Mouse (Mus musculus) right cerebral cortex, postnatal 10 days (tissue): ENCODE results near the gene Mettl25.

Experiments used
- DNase-seq, 2 experiments: peaks; one replicate each; pipeline ENCODE4 v3.0.0; 2021; ENCODE audit warnings: low spot score in 2 of 2

The Mettl25 gene

GRCm38 (mm10) chr10:105840928-105841888 is at the start of gene Mettl25, which contains the start of gene Ccdc59:
Gene Mettl25, minus strand, starts transcription at chr10:105841380.
Gene Ccdc59, plus strand, starts transcription at chr10:105841067.
- peak; percentile 98 for DNase-seq

- DNase-seq: peak in 1 of 2 experiments; percentile 44
These were observed 26.1 kb upstream of the Mettl25 start for GRCm38 (mm10) chr10:105867312-105867711.

- no peak for DNase-seq
These were observed 10.0 kb upstream of the Mettl25 start for GRCm38 (mm10) chr10:105851136-105851535.

GRCm38 (mm10) chr10:105850286-105850685 is 9.1 kb upstream of the Mettl25 start:
- no peak for DNase-seq

GRCm38 (mm10) chr10:105842574-105842973 is 1.4 kb upstream of the Mettl25 start:
- DNase-seq: no peak

GRCm38 (mm10) chr10:105834627-105835228 is 6.5 kb downstream of the Mettl25 start:
- peak in 1 of 2 experiments; percentile 52 for DNase-seq

GRCm38 (mm10) chr10:105806259-105807010 is 34.7 kb downstream of the Mettl25 start:
- no peak for DNase-seq

GRCm38 (mm10) chr10:105803461-105803860 is 37.7 kb downstream of the Mettl25 start:
- no peak for DNase-seq

- DNase-seq: no peak
These were observed 39.0 kb downstream of the Mettl25 start for GRCm38 (mm10) chr10:105802132-105802531.

GRCm38 (mm10) chr10:105801147-105801546 is 40.0 kb downstream of the Mettl25 start:
- no peak for DNase-seq

GRCm38 (mm10) chr10:105797250-105797924 is 43.8 kb downstream of the Mettl25 start:
- no peak for DNase-seq

GRCm38 (mm10) chr10:105793776-105794552 is 47.2 kb downstream of the Mettl25 start:
- DNase-seq: no peak

- peak; percentile 85 to 87 for DNase-seq
These were observed 52.3 kb downstream of the Mettl25 start for GRCm38 (mm10) chr10:105788744-105789486.

GRCm38 (mm10) chr10:105783766-105784165 is 57.4 kb downstream of the Mettl25 start:
- DNase-seq: peak; percentile 62 to 66

- peak; percentile 89 for DNase-seq
These were observed 66.8 kb downstream of the Mettl25 start for GRCm38 (mm10) chr10:105774382-105774781.

GRCm38 (mm10) chr10:105772821-105773302 is 68.3 kb downstream of the Mettl25 start:
- DNase-seq: no peak

- DNase-seq: no peak
These were observed 77.2 kb downstream of the Mettl25 start for GRCm38 (mm10) chr10:105763959-105764358.

- DNase-seq: no peak
These were observed 80.7 kb downstream of the Mettl25 start for GRCm38 (mm10) chr10:105760460-105760859.

GRCm38 (mm10) chr10:105760046-105760445 is 81.1 kb downstream of the Mettl25 start:
- DNase-seq: no peak
